Mouse (Mus musculus) CH12.LX (cell line): ENCODE data around the gene Pcdh7. TPM values are rescaled to one million over a fixed set of nuclear protein-coding genes. Genes with fewer than 3 reads are reported as not detected.

Experiments used
- DNase-seq: peaks from one replicate; pipeline ENCODE4 v3.0.0-alpha.2; 2013; ENCODE audit errors: extremely low read depth
- H3K27ac ChIP-seq: 2 replicates; pipeline ENCODE4 v1.5.1; 2012; ENCODE audit warnings: low read depth, mild to moderate bottlenecking, control low read depth, moderate library complexity; ENCODE audit not compliant: insufficient read depth
- H3K27me3 ChIP-seq: replicated peaks from 2 replicates; pipeline ENCODE3; 2012; ENCODE audit warnings: inconsistent platforms
- H3K36me3 ChIP-seq, 2 experiments: replicated peaks in 1 of 2; 2 replicates each; pipeline versions ENCODE3 to v1.6.1; 2012; ENCODE audit warnings: inconsistent platforms in 1 of 2, low read length in 1 of 2, mild to moderate bottlenecking in 1 of 2, mixed read lengths in 1 of 2, moderate library complexity in 1 of 2; ENCODE audit not compliant: control insufficient read depth in 1 of 2, insufficient read depth in 1 of 2
- H3K4me1 ChIP-seq, 2 experiments: 2 replicates each; pipeline ENCODE4 v1.6.1; 2012; ENCODE audit warnings: inconsistent platforms in 1 of 2, moderate library complexity in 1 of 2; ENCODE audit not compliant: insufficient read depth in 2 of 2, control insufficient read depth in 1 of 2
- H3K4me2 ChIP-seq: 2 replicates; pipeline ENCODE4 v1.6.1; 2012; ENCODE audit warnings: low read depth, mild to moderate bottlenecking, control low read depth; ENCODE audit not compliant: poor library complexity, insufficient read depth, severe bottlenecking
- H3K4me3 ChIP-seq, 3 experiments: fragments of 150-350 bp in 1 of 3; sonication (generic) in 1 of 3; replicated peaks in 1 of 3; 2 replicates each; pipeline versions ENCODE3 to v1.5.1; 2011 to 2012; ENCODE audit warnings: low read depth in 2 of 3, low read length in 2 of 3, mild to moderate bottlenecking in 2 of 3, moderate library complexity in 2 of 3, control low read depth in 1 of 3, improper control_type of control experiment in 1 of 3, inconsistent platforms in 1 of 3, mixed read lengths in 1 of 3; ENCODE audit not compliant: poor library complexity in 1 of 3
- H3K79me2 ChIP-seq: replicated peaks from 2 replicates; pipeline ENCODE4 v1.6.1; 2012; ENCODE audit warnings: mild to moderate bottlenecking, moderate library complexity; ENCODE audit not compliant: control insufficient read depth, poor library complexity, insufficient read depth, severe bottlenecking; ENCODE audit errors: extremely low read depth
- H3K9ac ChIP-seq: 2 replicates; pipeline ENCODE4 v1.6.1; 2012; ENCODE audit warnings: low read depth, mild to moderate bottlenecking, control low read depth, moderate library complexity; ENCODE audit not compliant: insufficient read depth
- H3K9me3 ChIP-seq: replicated peaks from 2 replicates; pipeline ENCODE3; 2012; ENCODE audit warnings: low read length, inconsistent platforms, mixed read lengths
- CTCF ChIP-seq, 2 experiments: IDR thresholded peaks in 1 of 2; conservative IDR thresholded peaks in 1 of 2; 2 replicates each; pipeline ENCODE4 v1.5.1; 2011 to 2012; ENCODE audit warnings: low read depth in 2 of 2, low read length in 2 of 2, improper control_type of control experiment in 1 of 2, inconsistent platforms in 1 of 2, mild to moderate bottlenecking in 1 of 2, moderate library complexity in 1 of 2
- E2F4 ChIP-seq: IDR thresholded peaks from 2 replicates; pipeline ENCODE4 v1.6.1; 2011; ENCODE audit warnings: low read depth, low read length, improper control_type of control experiment; ENCODE audit not compliant: insufficient replicate concordance
- ETS1 ChIP-seq: conservative IDR thresholded peaks from 2 replicates; pipeline ENCODE4 v1.6.1; 2012; ENCODE audit warnings: low read depth, mild to moderate bottlenecking, inconsistent platforms, low read length, improper control_type of control experiment, moderate library complexity
- IRF4 ChIP-seq: IDR thresholded peaks from 2 replicates; pipeline ENCODE4 v1.6.1; 2014; ENCODE audit warnings: low read depth, mild to moderate bottlenecking, inconsistent platforms, low read length, improper control_type of control experiment
- JUN ChIP-seq: IDR thresholded peaks from 2 replicates; pipeline ENCODE4 v1.6.1; 2011; ENCODE audit warnings: low read depth, mild to moderate bottlenecking, low read length, improper control_type of control experiment, moderate library complexity; ENCODE audit not compliant: insufficient read depth
- JUND ChIP-seq: conservative IDR thresholded peaks from 2 replicates; pipeline ENCODE4 v1.6.1; 2011; ENCODE audit warnings: low read depth, low read length, improper control_type of control experiment
- MAFK ChIP-seq: IDR thresholded peaks from 2 replicates; pipeline ENCODE4 v1.6.1; 2011; ENCODE audit warnings: low read length, improper control_type of control experiment; ENCODE audit not compliant: insufficient replicate concordance
- MAX ChIP-seq: IDR thresholded peaks from 2 replicates; pipeline ENCODE4 v1.6.1; 2011; ENCODE audit warnings: low read length, improper control_type of control experiment
- MAZ ChIP-seq: IDR thresholded peaks from 2 replicates; pipeline ENCODE4 v1.6.1; 2012; ENCODE audit warnings: low read depth, mild to moderate bottlenecking, inconsistent platforms, low read length, improper control_type of control experiment, moderate library complexity
- MEF2A ChIP-seq: IDR thresholded peaks from 2 replicates; pipeline ENCODE4 v1.6.1; 2014; ENCODE audit warnings: low read depth, mild to moderate bottlenecking, inconsistent platforms, low read length, improper control_type of control experiment, borderline replicate concordance
- MXI1 ChIP-seq: IDR thresholded peaks from 2 replicates; pipeline ENCODE4 v1.6.1; 2011; ENCODE audit warnings: mild to moderate bottlenecking, low read depth, low read length, improper control_type of control experiment
- NRF1 ChIP-seq: IDR thresholded peaks from 2 replicates; pipeline ENCODE4 v1.6.1; 2014; ENCODE audit warnings: low read depth, mild to moderate bottlenecking, inconsistent platforms, low read length, improper control_type of control experiment, moderate library complexity
- PAX5 ChIP-seq: IDR thresholded peaks from 2 replicates; pipeline ENCODE4 v1.6.1; 2012; ENCODE audit warnings: low read length, inconsistent platforms, mixed read lengths
- POLR2AphosphoS2 ChIP-seq: IDR thresholded peaks from 2 replicates; pipeline ENCODE4 v1.6.1; 2011; ENCODE audit warnings: low read depth, low read length, improper control_type of control experiment
- RAD21 ChIP-seq: IDR thresholded peaks from 2 replicates; pipeline ENCODE4 v1.6.1; 2011; ENCODE audit warnings: low read depth, mild to moderate bottlenecking, low read length, improper control_type of control experiment, moderate library complexity
- RCOR1 ChIP-seq: conservative IDR thresholded peaks from 2 replicates; pipeline ENCODE4 v1.6.1; 2012; ENCODE audit warnings: low read depth, mild to moderate bottlenecking, inconsistent platforms, low read length, improper control_type of control experiment
- SMC3 ChIP-seq: IDR thresholded peaks from 2 replicates; pipeline ENCODE4 v1.6.1; 2011; ENCODE audit warnings: low read depth, low read length, improper control_type of control experiment
- UBTF ChIP-seq: IDR thresholded peaks from 2 replicates; pipeline ENCODE4 v1.6.1; 2012; ENCODE audit warnings: low read depth, mild to moderate bottlenecking, inconsistent platforms, low read length, improper control_type of control experiment, moderate library complexity
- USF2 ChIP-seq: conservative IDR thresholded peaks from 2 replicates; pipeline ENCODE4 v1.6.1; 2011; ENCODE audit warnings: low read depth, low read length, improper control_type of control experiment
- ZC3H11A ChIP-seq: IDR thresholded peaks from 2 replicates; pipeline ENCODE4 v1.6.1; 2012; ENCODE audit warnings: low read depth, mild to moderate bottlenecking, inconsistent platforms, low read length, improper control_type of control experiment
- ZNF384 ChIP-seq: IDR thresholded peaks from 2 replicates; pipeline ENCODE4 v1.6.1; 2012; ENCODE audit warnings: low read depth, low read length, improper control_type of control experiment, inconsistent platforms
- dilution Hi-C: fragments of 300-500 bp; cut with MboI; formaldehyde crosslinking; loops from 2 replicates; pipeline ENCODE4 v1.14.3; 2020; ENCODE audit warnings: low sequenced_read_pairs; ENCODE audit not compliant: extremely low pct_unique_long_range_greater_than_20kb, extremely low pct_ligation_motif_present
- in situ Hi-C: fragments of 300-500 bp; cut with MboI; formaldehyde crosslinking; loops from 3 replicates; pipeline ENCODE4 v1.14.3; 2019; ENCODE audit warnings: low sequenced_read_pairs, low pct_ligation_motif_present, low pct_unique_long_range_greater_than_20kb, mixed read lengths
- polyA plus RNA-seq: library from polyadenylated mRNA; unstranded; fragments of >175 nt; gene quantifications from 2 replicates; pipeline ENCODE4 v1.2.1, GENCODE M21; 2012; ENCODE audit warnings: low read depth; ENCODE audit not compliant: insufficient read length
- total RNA-seq, 2 experiments: library from RNA; depleted of rRNA; stranded (reverse); fragments of 300-350 nt in 1 of 2; fragments of >200 nt in 1 of 2; gene quantifications; 2 replicates each; pipeline ENCODE4 v1.2.3; 2012 to 2014

The Pcdh7 gene
- total and polyA plus RNA-seq, 3 experiments = not detected

DNA sequence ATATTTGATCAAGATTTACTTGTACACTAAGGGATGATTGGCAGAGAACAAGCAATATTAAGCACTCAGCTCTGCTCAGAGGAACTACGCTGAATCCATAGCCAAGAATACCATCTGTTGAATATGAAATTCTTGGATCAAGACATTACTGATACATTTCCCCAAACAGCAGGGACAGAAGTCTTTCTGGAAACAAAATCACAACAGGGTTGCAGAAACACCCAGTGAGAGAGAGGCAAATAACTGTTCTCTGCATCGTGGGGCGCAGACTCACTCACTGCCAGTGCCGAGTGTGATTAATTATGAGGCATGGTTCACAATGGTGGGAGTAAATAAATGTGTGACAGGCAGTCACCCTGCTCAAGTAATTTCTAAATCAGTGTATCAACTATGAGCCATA, 363.3 kb downstream of the Pcdh7 start:
- Histone ChIP-seq H3K4me2 (no peak overlapping the region), H3K27me3 (no peaks in the 10 kb centered on the region), H3K9ac (no peak overlapping the region), H3K4me3 (no peak overlapping the region), H3K4me1 (no peaks in the 10 kb centered on the region), H3K79me2 (no peaks in the 10 kb centered on the region), H3K27ac (no peak overlapping the region), H3K36me3 (no peaks in the 10 kb centered on the region)
- dilution Hi-C loops (no loop called here), in situ Hi-C loops (no loop called here)
- TF ChIP-seq CTCF (conservative IDR thresholded peaks at IDR 0.05 in 1 of 2, IDR thresholded peaks at IDR 0.05 in 1 of 2; ENCODE audit: low read depth in 2 of 2, low read length in 2 of 2) = no peak
- TF ChIP-seq MEF2A = no peak
- TF ChIP-seq JUN = no peak
- TF ChIP-seq JUND = no peak
- TF ChIP-seq E2F4 = no peak
- no peak for TF ChIP-seq ETS1
- no peak for TF ChIP-seq MAFK
- TF ChIP-seq SMC3 = no peak
- no peak for TF ChIP-seq ZC3H11A
- TF ChIP-seq POLR2AphosphoS2 = no peak
- no peak for TF ChIP-seq IRF4
- no peak for TF ChIP-seq RCOR1
- no peak for TF ChIP-seq ZNF384
- no peak for TF ChIP-seq UBTF
- TF ChIP-seq MAX = no peak
- TF ChIP-seq MXI1 = no peak
- no peak for TF ChIP-seq USF2
- no peak for TF ChIP-seq PAX5
- TF ChIP-seq NRF1 = no peak
- TF ChIP-seq MAZ = no peak
- TF ChIP-seq, all 38 proteins: peak for 0
- no peak for DNase-seq
- H3K9me3 ChIP-seq = peaks cover 3% of the 10 kb centered on the region

DNA sequence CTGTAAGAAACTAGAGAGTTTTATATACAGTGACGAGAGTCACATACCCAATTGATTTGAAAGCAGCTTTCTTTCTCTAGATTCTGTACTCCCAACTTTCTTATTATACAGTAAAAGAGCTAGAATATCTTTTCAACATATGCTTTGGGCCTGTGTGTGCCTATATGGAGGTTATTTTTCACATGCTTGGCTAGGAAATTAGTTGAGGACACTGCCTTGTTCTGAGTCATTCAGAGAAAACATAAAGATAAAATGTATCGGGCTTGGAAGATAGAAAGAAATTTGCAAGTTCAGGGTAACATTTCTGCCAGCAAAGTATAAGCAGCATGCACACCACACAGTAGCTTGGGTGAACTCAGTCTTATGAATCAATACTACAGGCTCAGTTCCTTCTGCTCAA, 364.5 kb downstream of the Pcdh7 start:
- Histone ChIP-seq H3K4me2 (no peak overlapping the region), H3K27ac (no peak overlapping the region), H3K4me3 (no peak overlapping the region), H3K9me3 (no peaks in the 10 kb centered on the region), H3K79me2 (no peaks in the 10 kb centered on the region), H3K27me3 (no peaks in the 10 kb centered on the region), H3K36me3 (no peaks in the 10 kb centered on the region), H3K9ac (no peak overlapping the region), H3K4me1 (no peaks in the 10 kb centered on the region)
- DNase-seq = no peak
- TF ChIP-seq IRF4 (no peak), MAZ (no peak), RAD21 (no peak), RCOR1 (no peak), ETS1 (no peak), JUN (no peak)
- in situ Hi-C loops (no loop called here), dilution Hi-C loops (no loop called here)
